8 mouse cellular contexts compared by ENCODE assay signal in genomic region chr8:105354549-105354948, GRCm38 (mm10).
"Had no signal": no experiment of that assay in that cellular context is flagged by ENCODE, and none has a peak within 500 bp of the region (broad histone marks: within the 10 kb centered on the region; RNA-seq: fewer than 3 reads in every experiment).

No protein-coding gene starts in this region.

- H3K27ac ChIP-seq: layer of hippocampus, adult 2 months; limb, embryonic 13.5 days; liver, embryonic 14.5 days; midbrain, embryonic 12.5 days; neural tube, embryonic 15.5 days; stomach, embryonic 15.5 days had no signal

- H3K36me3 ChIP-seq: stomach, embryonic 15.5 days had no signal

- H3K4me2 ChIP-seq: limb, embryonic 13.5 days; midbrain, embryonic 12.5 days; neural tube, embryonic 15.5 days; stomach, embryonic 15.5 days had no signal

- H3K9me3 ChIP-seq: limb, embryonic 13.5 days; midbrain, embryonic 12.5 days; neural tube, embryonic 15.5 days; stomach, embryonic 15.5 days had no signal

- DNase-seq: right cerebral cortex, postnatal 4 days had no signal

- H3K4me1 ChIP-seq: stomach, embryonic 15.5 days had no signal

- H3K9ac ChIP-seq: limb, embryonic 13.5 days; liver, embryonic 14.5 days; midbrain, embryonic 12.5 days; neural tube, embryonic 15.5 days; stomach, embryonic 15.5 days had no signal

- H3K27me3 ChIP-seq: neural tube, embryonic 15.5 days had no signal

- H3K4me3 ChIP-seq: layer of hippocampus, adult 2 months; limb, embryonic 13.5 days; midbrain, embryonic 12.5 days; myocyte; neural tube, embryonic 15.5 days; stomach, embryonic 15.5 days had no signal
